Mouse (Mus musculus): ENCODE results near the gene Btg1. TPM values are rescaled to one million over a fixed set of nuclear protein-coding genes. Genes with fewer than 3 reads are reported as not detected.

Gene Btg1
- polyA plus RNA-seq, 1 experiment from 2014 or later = 11.8 TPM

DNA sequence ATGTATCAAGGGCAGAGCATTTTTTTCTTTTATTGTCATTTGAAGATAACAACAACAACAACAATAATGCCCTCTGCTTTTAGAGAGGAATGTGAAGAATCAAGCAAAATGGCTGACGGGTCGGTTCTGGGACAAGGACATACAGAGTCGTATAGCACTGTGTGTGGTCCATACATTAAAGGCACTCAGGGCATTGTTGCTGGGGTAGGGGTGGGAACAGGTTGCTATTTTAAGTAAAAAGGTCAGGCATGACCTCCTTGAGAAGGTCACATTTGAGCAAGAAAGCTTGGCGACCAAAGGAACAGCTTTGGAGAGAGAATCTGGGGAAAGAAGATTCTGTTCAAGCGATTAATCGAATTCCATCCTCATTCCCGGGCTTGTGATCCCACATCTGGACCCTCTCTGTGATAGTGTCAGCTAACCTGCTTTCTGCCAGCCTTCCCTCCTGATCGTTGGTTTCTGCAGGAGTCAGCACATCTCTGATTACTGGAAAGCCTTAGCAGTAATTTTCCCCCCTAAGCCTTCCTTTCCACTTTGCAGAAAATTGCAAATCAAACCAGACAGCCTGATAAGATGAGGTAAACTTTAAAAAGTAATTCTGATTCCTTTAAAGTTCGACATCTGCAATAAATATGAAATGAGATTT, 14.4 kb downstream of the Btg1 start:
- Histone ChIP-seq H3K36me3 (ENCODE audit: control insufficient read depth, insufficient read depth, low read length) (no peaks in the 10 kb centered on the region), H3K9me3 (ENCODE audit: control insufficient read depth, low read length) (no peaks in the 10 kb centered on the region), H3K9ac (ENCODE audit: low read depth, low read length) (no peak overlapping the region), H3K4me3 (ENCODE audit: low read depth, low read length) (no peak overlapping the region), H3K27ac (ENCODE audit: low read depth, low read length) (no peak overlapping the region), H3K4me2 (no peak overlapping the region), H3K27me3 (replicated peaks; ENCODE audit: control insufficient read depth, insufficient read depth, low read length) (no peaks in the 10 kb centered on the region), H3K4me1 (replicated peaks; ENCODE audit: control insufficient read depth, insufficient read depth, low read length) (peaks cover 2% of the 10 kb centered on the region; the same call in 1 of the 2 replicates)
- no peak for DNase-seq (ENCODE audit: low spot score)
- no peak for ATAC-seq (replicated peaks; ENCODE audit: low FRiP score)
- 68% methylated on average over 9 of the region's 9 CpGs for WGBS

- no peak for DNase-seq (ENCODE audit: low spot score)
- Histone ChIP-seq H3K4me3 (ENCODE audit: low read depth, low read length) (no peak overlapping the region), H3K4me2 (no peak overlapping the region), H3K9ac (ENCODE audit: low read depth, low read length) (no peak overlapping the region), H3K9me3 (ENCODE audit: control insufficient read depth, low read length) (no peaks in the 10 kb centered on the region), H3K27ac (ENCODE audit: low read depth, low read length) (no peak overlapping the region), H3K27me3 (replicated peaks; ENCODE audit: control insufficient read depth, insufficient read depth, low read length) (no peaks in the 10 kb centered on the region), H3K4me1 (replicated peaks; ENCODE audit: control insufficient read depth, insufficient read depth, low read length) (no peaks in the 10 kb centered on the region), H3K36me3 (ENCODE audit: control insufficient read depth, insufficient read depth, low read length) (no peaks in the 10 kb centered on the region)
- ATAC-seq (replicated peaks; ENCODE audit: low FRiP score) = no peak
- 73% methylated on average over 12 of the region's 12 CpGs for WGBS
Observed at GRCm38 (mm10) chr10:96632271-96633144, 15.7 kb downstream of the Btg1 start.

DNA sequence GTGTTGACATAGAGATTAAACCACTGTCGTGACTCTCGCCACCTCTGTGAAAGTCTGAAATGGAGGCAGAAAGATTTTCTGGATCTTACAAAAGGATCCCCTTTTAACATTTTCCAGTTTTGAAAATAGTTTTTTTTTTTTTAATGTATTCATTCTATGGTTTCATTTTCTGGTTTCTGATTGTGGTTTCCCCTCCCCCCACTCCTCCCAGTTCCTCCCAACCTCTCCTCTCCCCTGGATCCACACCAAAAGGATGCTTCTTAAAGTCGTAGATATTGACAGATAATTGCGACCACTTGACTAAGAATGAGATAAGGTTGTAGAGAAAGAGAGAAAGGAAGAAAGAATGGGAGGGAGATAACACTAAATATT, 16.3 kb downstream of the Btg1 start:
- Histone ChIP-seq H3K27ac (ENCODE audit: low read depth, low read length) (no peak overlapping the region), H3K9ac (ENCODE audit: low read depth, low read length) (no peak overlapping the region), H3K4me3 (ENCODE audit: low read depth, low read length) (no peak overlapping the region), H3K4me1 (replicated peaks; ENCODE audit: control insufficient read depth, insufficient read depth, low read length) (no peaks in the 10 kb centered on the region), H3K4me2 (no peak overlapping the region), H3K36me3 (ENCODE audit: control insufficient read depth, insufficient read depth, low read length) (no peaks in the 10 kb centered on the region), H3K9me3 (ENCODE audit: control insufficient read depth, low read length) (no peaks in the 10 kb centered on the region), H3K27me3 (replicated peaks; ENCODE audit: control insufficient read depth, insufficient read depth, low read length) (no peaks in the 10 kb centered on the region)
- no peak for ATAC-seq (replicated peaks; ENCODE audit: low FRiP score)
- DNase-seq (ENCODE audit: low spot score) = no peak
- WGBS = 46% methylated on average over 4 of the region's 4 CpGs

DNA sequence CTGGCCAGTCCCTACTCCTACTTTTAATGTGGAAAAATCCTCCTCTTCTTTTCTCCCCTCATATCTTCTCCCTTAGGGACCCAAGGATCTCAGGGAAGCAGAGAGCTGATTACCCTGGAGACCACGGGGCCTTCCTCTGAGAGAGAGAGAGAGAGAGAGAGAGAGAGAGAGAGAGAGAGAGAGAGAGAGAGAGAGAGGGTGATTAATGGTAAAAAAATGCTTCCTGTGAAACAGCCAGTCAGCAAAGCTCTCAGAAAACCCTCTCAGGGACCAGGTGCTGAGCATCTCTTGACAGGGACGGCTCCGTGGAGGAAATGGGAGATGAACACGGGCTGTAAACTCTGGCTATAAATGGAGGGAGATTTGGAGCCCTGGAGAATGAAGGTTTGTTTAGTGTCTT, 18.7 kb downstream of the Btg1 start:
- DNase-seq (ENCODE audit: low spot score) (no peak), ATAC-seq (replicated peaks; ENCODE audit: low FRiP score) (no peak)
- H3K4me2 ChIP-seq = no peak overlapping the region
- H3K27ac ChIP-seq (ENCODE audit: low read depth, low read length) = no peak overlapping the region
- no peaks in the 10 kb centered on the region for H3K9me3 ChIP-seq (ENCODE audit: control insufficient read depth, low read length)
- H3K36me3 ChIP-seq (ENCODE audit: control insufficient read depth, insufficient read depth, low read length) = no peaks in the 10 kb centered on the region
- no peaks in the 10 kb centered on the region for H3K27me3 ChIP-seq (replicated peaks; ENCODE audit: control insufficient read depth, insufficient read depth, low read length)
- no peak overlapping the region for H3K4me3 ChIP-seq (ENCODE audit: low read depth, low read length)
- no peaks in the 10 kb centered on the region for H3K4me1 ChIP-seq (replicated peaks; ENCODE audit: control insufficient read depth, insufficient read depth, low read length)
- H3K9ac ChIP-seq (ENCODE audit: low read depth, low read length) = no peak overlapping the region
- 50% methylated on average over 4 of the region's 4 CpGs for WGBS

GRCm38 (mm10) chr10:96638477-96638876, 21.7 kb downstream of the Btg1 start:
- ATAC-seq (replicated peaks; ENCODE audit: low FRiP score) = no peak
- H3K4me3 ChIP-seq (ENCODE audit: low read depth, low read length) = no peak overlapping the region
- H3K27me3 ChIP-seq (replicated peaks; ENCODE audit: control insufficient read depth, insufficient read depth, low read length) = no peaks in the 10 kb centered on the region
- no peak for DNase-seq (ENCODE audit: low spot score)
- no peaks in the 10 kb centered on the region for H3K36me3 ChIP-seq (ENCODE audit: control insufficient read depth, insufficient read depth, low read length)
- 58% methylated on average over 2 of the region's 2 CpGs for WGBS
- no peak overlapping the region for H3K27ac ChIP-seq (ENCODE audit: low read depth, low read length)
- no peaks in the 10 kb centered on the region for H3K4me1 ChIP-seq (replicated peaks; ENCODE audit: control insufficient read depth, insufficient read depth, low read length)
- no peak overlapping the region for H3K4me2 ChIP-seq
- H3K9ac ChIP-seq (ENCODE audit: low read depth, low read length) = no peak overlapping the region
- H3K9me3 ChIP-seq (ENCODE audit: control insufficient read depth, low read length) = no peaks in the 10 kb centered on the region

GRCm38 (mm10) chr10:96642014-96642413, 25.2 kb downstream of the Btg1 start:
- no peak for DNase-seq (ENCODE audit: low spot score)
- 70% methylated on average over 4 of the region's 4 CpGs for WGBS
- H3K4me3 ChIP-seq (ENCODE audit: low read depth, low read length) = no peak overlapping the region

DNA sequence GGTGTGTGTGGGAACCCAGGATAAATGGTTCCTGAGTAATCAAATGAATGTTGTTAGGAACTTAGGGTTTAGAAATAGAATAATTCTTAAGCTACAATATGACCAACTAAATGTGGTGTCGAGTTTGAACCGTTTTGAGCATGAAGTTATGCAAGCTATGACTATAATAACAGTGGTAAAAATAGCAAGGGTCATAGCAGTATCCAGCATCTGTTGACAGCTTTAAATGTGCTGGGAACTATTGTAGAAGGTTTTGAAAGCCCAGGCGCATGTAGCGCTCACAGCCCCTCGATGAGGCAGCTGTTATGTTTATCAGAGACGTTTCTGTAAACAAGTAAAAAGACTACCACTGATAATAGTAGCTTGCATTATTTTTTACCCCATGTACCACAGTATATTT, 25.9 kb downstream of the Btg1 start:
- Histone ChIP-seq H3K9me3 (ENCODE audit: control insufficient read depth, low read length) (no peaks in the 10 kb centered on the region), H3K4me1 (replicated peaks; ENCODE audit: control insufficient read depth, insufficient read depth, low read length) (no peaks in the 10 kb centered on the region; the same call in 1 of the 2 replicates), H3K27me3 (replicated peaks; ENCODE audit: control insufficient read depth, insufficient read depth, low read length) (no peaks in the 10 kb centered on the region), H3K27ac (ENCODE audit: low read depth, low read length) (no peak overlapping the region), H3K36me3 (ENCODE audit: control insufficient read depth, insufficient read depth, low read length) (no peaks in the 10 kb centered on the region), H3K4me3 (ENCODE audit: low read depth, low read length) (no peak overlapping the region), H3K9ac (ENCODE audit: low read depth, low read length) (no peak overlapping the region), H3K4me2 (no peak overlapping the region)
- WGBS = 74% methylated on average over 6 of the region's 6 CpGs
- DNase-seq (ENCODE audit: low spot score) (no peak), ATAC-seq (replicated peaks; ENCODE audit: low FRiP score) (no peak)

More at GRCm38 (mm10) chr10:96642014-96642413, 25.2 kb downstream of the Btg1 start:
- Histone ChIP-seq H3K9ac (ENCODE audit: low read depth, low read length) (no peak overlapping the region), H3K4me2 (no peak overlapping the region), H3K9me3 (ENCODE audit: control insufficient read depth, low read length) (no peaks in the 10 kb centered on the region), H3K36me3 (ENCODE audit: control insufficient read depth, insufficient read depth, low read length) (no peaks in the 10 kb centered on the region), H3K27ac (ENCODE audit: low read depth, low read length) (no peak overlapping the region), H3K4me1 (replicated peaks; ENCODE audit: control insufficient read depth, insufficient read depth, low read length) (no peaks in the 10 kb centered on the region; the same call in 1 of the 2 replicates), H3K27me3 (replicated peaks; ENCODE audit: control insufficient read depth, insufficient read depth, low read length) (no peaks in the 10 kb centered on the region)
- no peak for ATAC-seq (replicated peaks; ENCODE audit: low FRiP score)

- ATAC-seq (replicated peaks; ENCODE audit: low FRiP score) = no peak
- WGBS = 72% methylated on average over 1 of the region's 1 CpGs
- Histone ChIP-seq H3K4me3 (ENCODE audit: low read depth, low read length) (no peak overlapping the region), H3K4me2 (no peak overlapping the region), H3K27me3 (replicated peaks; ENCODE audit: control insufficient read depth, insufficient read depth, low read length) (no peaks in the 10 kb centered on the region), H3K9ac (ENCODE audit: low read depth, low read length) (no peak overlapping the region), H3K36me3 (ENCODE audit: control insufficient read depth, insufficient read depth, low read length) (no peaks in the 10 kb centered on the region), H3K27ac (ENCODE audit: low read depth, low read length) (no peak overlapping the region), H3K9me3 (ENCODE audit: control insufficient read depth, low read length) (no peaks in the 10 kb centered on the region), H3K4me1 (replicated peaks; ENCODE audit: control insufficient read depth, insufficient read depth, low read length) (no peaks in the 10 kb centered on the region; the same call in 1 of the 2 replicates)
- DNase-seq (ENCODE audit: low spot score) = no peak
Observed at GRCm38 (mm10) chr10:96645183-96645582, 28.4 kb downstream of the Btg1 start.
